Mouse (Mus musculus) megakaryocyte, embryonic 14.5 days (primary cell): ENCODE data around the gene Hsd17b2.
"Not testable (repeated sequence)": the region's sequence is repeated elsewhere in the genome, so short reads cannot be mapped to it uniquely, and the experiment has no call there.

Experiments
- FLI1 ChIP-seq: IDR thresholded peaks from 2 replicates; pipeline ENCODE4 v1.6.1; 2012; ENCODE audit warnings: low read length, inconsistent platforms, mixed read lengths
- GATA1 ChIP-seq: IDR thresholded peaks from 3 replicates; pipeline ENCODE4 v1.6.1; 2012; ENCODE audit warnings: mixed read lengths, low read length, inconsistent platforms, borderline replicate concordance

DNA sequence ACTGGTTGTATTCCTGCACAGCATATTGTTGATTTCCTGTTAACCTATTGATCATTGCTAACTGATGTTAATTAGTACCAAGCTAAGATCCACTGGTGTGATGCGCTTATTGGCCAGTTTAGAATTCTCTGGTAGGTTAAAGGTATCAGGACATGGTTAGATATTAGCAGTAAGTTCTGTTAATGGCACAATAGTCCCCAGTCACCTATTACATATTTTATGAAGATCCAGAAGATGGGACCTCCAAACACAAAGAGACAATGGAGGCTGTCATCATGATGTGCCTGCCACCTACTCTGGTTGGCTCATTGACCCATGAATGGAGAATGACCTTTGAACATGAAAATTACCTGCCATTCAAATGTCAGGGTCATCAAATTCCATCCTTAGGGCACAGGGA is 36.5 kb downstream of the Hsd17b2 start:
- TF ChIP-seq GATA1, FLI1: not testable (repeated sequence)
